Mouse (Mus musculus) small intestine, adult 2 months (tissue): ENCODE data around the gene Rps6ka1. TPM values are rescaled to one million over a fixed set of nuclear protein-coding genes. Genes with fewer than 3 reads are reported as not detected.

ENCODE experiments used
- H3K27ac ChIP-seq: fragments of 200-500 bp; 2 replicates; pipeline ENCODE4 v1.5.1; 2012; ENCODE audit warnings: low read depth, low read length, control low read depth, inconsistent platforms; ENCODE audit not compliant: insufficient read depth
- H3K27me3 ChIP-seq: fragments of 200-500 bp; 2 replicates; pipeline ENCODE4 v1.6.1; 2012; ENCODE audit warnings: mild to moderate bottlenecking, moderate library complexity, low read length, inconsistent platforms; ENCODE audit not compliant: control insufficient read depth, insufficient read depth
- H3K36me3 ChIP-seq: fragments of 200-500 bp; 2 replicates; pipeline ENCODE4 v1.6.1; 2012; ENCODE audit warnings: mild to moderate bottlenecking, low read length, control low read depth, inconsistent platforms; ENCODE audit not compliant: control insufficient read depth, insufficient read depth
- H3K4me1 ChIP-seq: fragments of 200-500 bp; 2 replicates; pipeline ENCODE4 v1.6.1; 2012; ENCODE audit warnings: low read length, inconsistent platforms, mixed read lengths; ENCODE audit not compliant: control insufficient read depth, insufficient read depth, insufficient read length
- H3K4me3 ChIP-seq: fragments of 200-500 bp; 2 replicates; pipeline ENCODE4 v1.5.1; 2012; ENCODE audit warnings: low read depth, mild to moderate bottlenecking, control low read depth, inconsistent platforms, low read length, moderate library complexity
- CTCF ChIP-seq: fragments of 200-500 bp; IDR thresholded peaks from 2 replicates; pipeline ENCODE4 v1.5.1; 2012; ENCODE audit warnings: low read depth, mild to moderate bottlenecking, control low read depth, inconsistent platforms, low read length, moderate library complexity, mixed read lengths; ENCODE audit not compliant: insufficient replicate concordance, insufficient read length; ENCODE audit errors: extremely low read depth
- POLR2A ChIP-seq: fragments of 200-500 bp; IDR thresholded peaks from 2 replicates; pipeline ENCODE4 v1.6.1; 2012; ENCODE audit warnings: low read depth, mild to moderate bottlenecking, control low read depth, inconsistent platforms, low read length, moderate library complexity
- WGBS: fragments of 180-500 bp; shearing (Covaris S2); methylation state at CpG from one replicate; pipeline ENCODE4 v1.1.7; 2018; 5-methylcytosine and 5-hydroxymethylcytosine counted together
- polyA plus RNA-seq: library from polyadenylated mRNA; depleted of rRNA; stranded (reverse); fragments of >200 nt; gene quantifications from 2 replicates; pipeline ENCODE4 v1.2.3, GENCODE M21; 2012

Rps6ka1 gene
- polyA plus RNA-seq, 1 experiment = 220 TPM

DNA sequence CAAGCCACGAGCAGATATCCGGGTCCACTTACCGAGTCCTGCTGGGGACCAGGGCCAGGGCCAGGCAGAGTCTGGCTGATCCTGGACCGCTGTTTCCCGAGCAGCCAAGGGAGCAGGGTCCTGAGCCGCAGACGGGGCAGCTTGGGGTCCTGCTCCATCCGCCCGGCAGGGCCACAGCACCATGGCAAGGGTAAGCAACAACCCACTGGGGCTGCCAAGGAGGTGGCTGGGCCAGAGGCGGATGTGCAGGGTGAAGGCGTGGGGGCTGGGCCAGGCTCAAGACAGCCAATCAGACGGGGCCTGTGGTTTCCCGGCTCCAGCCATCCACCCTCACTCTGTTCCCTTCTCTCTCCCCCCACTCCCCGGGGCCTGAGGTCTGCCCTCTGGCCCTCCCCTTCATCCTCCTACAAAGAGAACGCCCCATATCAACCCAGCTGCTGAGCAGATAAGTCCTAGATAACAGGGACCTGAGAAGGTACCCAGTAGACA, 14.7 kb downstream of the Rps6ka1 start:
- WGBS = 75% methylated on average over 15 of the region's 15 CpGs
- Histone ChIP-seq H3K27ac (peak overlapping the region; percentile 64), H3K36me3 (peaks cover 71% of the 10 kb centered on the region), H3K4me3 (peak overlapping the region; percentile 72), H3K4me1 (peaks cover 5% of the 10 kb centered on the region), H3K27me3 (no peaks in the 10 kb centered on the region)
- no peak for TF ChIP-seq POLR2A
- no peak for TF ChIP-seq CTCF

DNA sequence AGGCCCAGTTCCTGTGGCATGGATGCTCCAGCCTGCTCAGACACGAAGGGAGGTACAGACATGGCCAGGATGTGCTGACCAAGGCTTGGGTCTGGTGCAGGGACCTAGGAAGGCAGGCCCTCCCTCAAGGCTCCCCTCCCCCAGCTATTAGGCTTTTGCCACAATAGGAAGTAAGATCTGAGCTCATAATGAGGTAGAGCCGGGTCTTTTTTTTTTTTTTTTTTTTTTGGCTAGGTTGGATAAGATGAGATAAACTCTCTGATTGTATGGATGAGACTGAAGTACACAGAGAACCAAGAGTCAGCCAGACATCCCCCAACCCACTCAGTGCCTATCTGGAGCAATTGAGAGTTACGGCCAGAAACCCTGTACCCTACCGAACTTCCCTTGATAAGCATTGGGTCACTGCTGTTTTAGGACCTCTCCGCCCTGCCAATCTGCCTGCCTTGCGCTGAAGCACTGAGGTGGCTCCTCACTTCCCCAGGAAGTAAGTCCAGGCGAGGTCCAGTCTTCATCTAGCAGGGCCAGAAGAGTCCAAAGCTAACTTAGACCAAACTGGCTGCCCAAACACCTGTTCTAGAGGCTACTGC, 15.3 kb downstream of the Rps6ka1 start:
- no peaks in the 10 kb centered on the region; the same call in 1 of the 2 replicates for H3K4me1 ChIP-seq
- H3K27me3 ChIP-seq = no peaks in the 10 kb centered on the region
- peaks cover 66% of the 10 kb centered on the region for H3K36me3 ChIP-seq
- 71% methylated on average over 7 of the region's 7 CpGs for WGBS
- TF ChIP-seq POLR2A (no peak), CTCF (no peak)
- H3K4me3 ChIP-seq = peak overlapping the region; percentile 72
- peak overlapping the region; percentile 64 for H3K27ac ChIP-seq

DNA sequence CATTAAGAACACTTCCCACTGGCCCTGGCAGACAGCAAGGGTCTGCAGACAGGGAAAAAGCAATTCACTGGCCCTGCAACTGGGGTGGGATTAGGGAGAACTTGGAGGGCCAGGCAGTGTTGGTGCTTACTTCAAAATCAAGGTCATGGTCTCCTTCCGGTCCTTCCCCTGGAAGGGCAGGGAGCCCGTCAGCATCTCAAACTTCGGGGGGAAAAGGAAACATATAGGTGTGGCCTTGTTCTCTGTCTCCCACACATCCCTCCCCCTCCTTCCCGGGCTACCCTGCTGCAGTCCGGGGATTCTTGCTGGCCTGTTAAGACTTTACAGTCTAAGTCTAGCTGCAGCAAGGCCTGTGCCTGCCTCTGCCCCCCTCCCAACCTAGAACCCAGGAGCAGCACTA, 22.4 kb downstream of the Rps6ka1 start:
- Histone ChIP-seq H3K4me1 (no peaks in the 10 kb centered on the region), H3K36me3 (peaks cover 84% of the 10 kb centered on the region), H3K27ac (no peak overlapping the region), H3K27me3 (no peaks in the 10 kb centered on the region), H3K4me3 (no peak overlapping the region)
- 72% methylated on average over 5 of the region's 5 CpGs for WGBS
- TF ChIP-seq POLR2A = no peak
- no peak for TF ChIP-seq CTCF

DNA sequence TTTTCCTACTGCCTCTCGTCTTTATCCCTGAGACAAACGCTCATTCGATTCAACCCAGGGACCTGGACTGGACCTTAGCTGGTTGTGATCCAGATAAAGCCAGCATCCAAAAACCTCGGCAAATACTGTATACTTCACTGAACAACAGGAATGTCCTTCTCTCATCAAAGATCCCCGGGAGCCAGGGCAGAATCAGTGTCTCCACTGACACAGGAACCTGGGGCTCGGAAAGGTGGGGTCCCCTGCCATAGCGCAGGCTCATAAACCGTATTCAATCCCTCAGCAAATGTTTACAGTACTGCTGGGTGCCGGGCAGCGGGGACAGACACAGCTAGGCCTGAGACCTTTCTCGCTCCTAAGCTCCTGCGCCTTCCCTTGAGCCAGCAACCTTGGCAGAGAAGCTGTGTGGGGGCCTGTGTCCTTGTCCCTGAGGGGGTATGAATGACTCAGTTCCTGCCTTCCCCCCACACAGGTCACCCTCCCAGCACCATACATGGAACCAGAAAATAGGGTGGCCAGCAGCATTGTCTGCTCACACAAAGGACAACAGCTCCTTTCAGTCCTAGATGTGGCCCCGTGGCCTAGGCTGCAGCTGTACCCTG, 23.1 kb downstream of the Rps6ka1 start:
- H3K27ac ChIP-seq = no peak overlapping the region
- WGBS = 78% methylated on average over 13 of the region's 13 CpGs

DNA sequence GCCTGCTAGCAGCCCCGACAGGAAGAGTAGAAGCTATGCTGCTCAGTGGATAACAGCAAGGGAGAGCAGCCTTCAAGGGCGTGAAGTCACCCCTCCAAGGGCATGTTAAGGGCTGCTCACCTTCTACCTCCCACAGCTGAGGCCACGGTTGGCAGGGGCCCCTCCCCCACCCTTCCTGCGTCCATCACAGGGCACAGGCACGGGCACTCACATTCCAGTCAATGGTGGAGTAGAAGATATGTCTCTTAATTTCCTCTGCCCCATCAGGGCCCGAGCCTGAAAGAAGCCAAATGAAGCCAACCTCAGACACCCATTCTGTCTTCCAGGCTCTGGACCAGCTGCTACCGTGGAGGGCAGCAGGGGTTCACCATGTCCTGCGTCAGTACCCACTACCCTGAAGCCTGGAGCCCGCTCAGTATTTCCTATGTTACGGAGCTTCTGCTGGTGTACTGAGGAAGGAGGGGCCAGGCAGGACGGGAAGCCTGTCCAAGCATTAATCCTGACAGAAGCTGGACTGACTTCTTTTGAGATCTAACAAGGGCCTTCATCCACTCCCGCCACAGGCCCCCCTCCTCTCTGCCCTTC, 23.7 kb downstream of the Rps6ka1 start:
- Histone ChIP-seq H3K4me3 (no peak overlapping the region), H3K27me3 (no peaks in the 10 kb centered on the region), H3K4me1 (no peaks in the 10 kb centered on the region), H3K27ac (no peak overlapping the region), H3K36me3 (peaks cover 86% of the 10 kb centered on the region)
- 84% methylated on average over 12 of the region's 12 CpGs for WGBS
- TF ChIP-seq POLR2A (no peak), CTCF (no peak)

More for the DNA sequence above, 23.1 kb downstream of the Rps6ka1 start:
- Histone ChIP-seq H3K27me3 (no peaks in the 10 kb centered on the region), H3K36me3 (peaks cover 86% of the 10 kb centered on the region), H3K4me3 (no peak overlapping the region), H3K4me1 (no peaks in the 10 kb centered on the region)
- TF ChIP-seq CTCF (no peak), POLR2A (no peak)

DNA sequence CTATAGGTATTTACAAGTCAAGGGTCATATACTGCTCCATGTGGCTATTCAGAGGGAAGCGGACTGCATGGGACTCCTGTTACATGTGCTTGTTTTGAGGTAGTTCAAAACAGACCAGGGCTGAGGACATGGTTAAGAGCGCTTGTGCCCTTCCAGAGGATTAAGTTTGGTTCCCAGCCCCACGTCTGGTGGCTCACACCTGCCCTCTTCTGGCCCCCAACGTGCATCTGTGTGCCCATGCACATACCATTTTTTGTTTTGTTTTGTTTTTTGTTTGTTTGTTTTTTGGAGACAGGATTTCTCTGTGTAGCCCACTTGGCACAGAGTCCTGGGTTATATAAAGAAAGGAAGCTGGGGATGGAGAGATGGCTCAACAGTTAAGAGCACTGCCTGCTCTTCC, 30.1 kb downstream of the Rps6ka1 start:
- no peaks in the 10 kb centered on the region for H3K4me1 ChIP-seq
- 70% methylated on average over 4 of the region's 4 CpGs for WGBS
- no peak overlapping the region for H3K27ac ChIP-seq
- peaks cover 71% of the 10 kb centered on the region for H3K36me3 ChIP-seq
- TF ChIP-seq CTCF = peak; percentile 21; the same call in 1 of the 2 replicates
- TF ChIP-seq POLR2A = no peak
- no peak overlapping the region for H3K4me3 ChIP-seq
- no peaks in the 10 kb centered on the region for H3K27me3 ChIP-seq

DNA sequence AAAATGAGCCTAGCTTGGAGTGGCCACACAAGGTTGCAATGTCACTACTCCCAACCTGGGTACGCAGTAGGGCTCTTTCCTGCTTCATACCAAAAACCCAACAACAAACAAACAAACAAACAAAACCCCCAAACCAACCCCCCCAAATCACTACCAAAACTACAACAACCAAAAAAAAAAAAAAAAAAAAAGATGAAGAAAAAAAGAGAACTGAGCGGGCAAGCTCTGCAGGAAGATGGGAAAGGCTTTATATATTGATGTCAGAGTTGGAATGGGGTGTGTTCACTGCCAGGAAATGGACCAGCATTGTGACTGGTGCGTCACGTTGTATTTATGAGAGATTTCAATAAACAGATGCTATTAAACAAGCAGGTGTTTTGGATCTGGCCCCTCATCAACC, 33.0 kb downstream of the Rps6ka1 start:
- H3K36me3 ChIP-seq = peaks cover 63% of the 10 kb centered on the region

DNA sequence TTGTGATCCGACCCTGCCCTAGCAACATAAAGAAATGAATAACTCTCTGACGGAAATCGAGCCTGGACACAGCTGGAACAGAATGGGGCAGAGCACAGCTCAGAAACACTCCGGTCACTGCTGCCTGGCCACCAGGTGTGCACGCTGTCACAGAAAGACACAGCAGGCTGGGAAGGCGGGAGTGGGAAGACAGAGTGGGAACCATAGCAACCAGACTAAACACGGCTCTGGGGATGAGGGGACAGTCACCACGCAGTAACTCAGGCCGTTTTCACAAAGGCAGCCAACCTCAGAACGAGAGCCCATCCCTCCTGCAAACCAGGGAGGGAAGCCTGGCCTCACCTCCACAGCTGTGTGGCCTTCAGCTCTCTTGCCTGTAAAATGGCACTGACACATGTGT, 34.0 kb downstream of the Rps6ka1 start:
- H3K27ac ChIP-seq = no peak overlapping the region
- H3K4me3 ChIP-seq = no peak overlapping the region
- 77% methylated on average over 10 of the region's 10 CpGs for WGBS
- no peak for TF ChIP-seq POLR2A
- no peak for TF ChIP-seq CTCF
- H3K4me1 ChIP-seq = no peaks in the 10 kb centered on the region
- H3K36me3 ChIP-seq = peaks cover 62% of the 10 kb centered on the region
- no peaks in the 10 kb centered on the region for H3K27me3 ChIP-seq

More for the DNA sequence above, 33.0 kb downstream of the Rps6ka1 start:
- H3K4me1 ChIP-seq = no peaks in the 10 kb centered on the region
- H3K4me3 ChIP-seq = no peak overlapping the region
- WGBS = 77% methylated on average over 4 of the region's 4 CpGs
- no peak for TF ChIP-seq POLR2A
- TF ChIP-seq CTCF = no peak
- H3K27ac ChIP-seq = no peak overlapping the region
- H3K27me3 ChIP-seq = no peaks in the 10 kb centered on the region
